Mouse (Mus musculus): ENCODE measurements around the gene Cyp11a1.

Cyp11a1 gene

DNA sequence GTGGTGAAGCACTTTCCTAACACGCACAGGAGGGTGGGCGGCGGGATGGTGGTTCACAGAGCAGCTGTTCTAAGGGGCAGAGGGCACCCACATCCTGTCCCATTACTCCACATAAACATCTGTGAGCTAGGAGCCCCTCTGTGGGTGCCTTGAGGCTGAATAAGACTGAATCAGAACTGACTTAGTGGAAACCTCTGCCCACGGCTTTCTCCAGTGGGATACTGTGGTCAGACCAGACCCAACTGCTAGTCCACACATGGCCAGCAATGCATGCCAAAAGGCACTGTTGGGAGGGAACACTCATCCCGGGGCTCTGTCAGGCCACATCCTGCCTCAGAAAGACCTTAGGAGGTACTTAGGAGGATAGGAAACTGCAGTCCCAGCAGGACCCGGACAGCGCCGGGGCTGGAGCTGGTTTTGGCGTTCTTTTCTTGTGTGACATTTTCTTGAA lies 34.0 kb upstream of the Cyp11a1 start:
- DNase-seq (ENCODE audit: low spot score in 2 of 2): no peak

DNA sequence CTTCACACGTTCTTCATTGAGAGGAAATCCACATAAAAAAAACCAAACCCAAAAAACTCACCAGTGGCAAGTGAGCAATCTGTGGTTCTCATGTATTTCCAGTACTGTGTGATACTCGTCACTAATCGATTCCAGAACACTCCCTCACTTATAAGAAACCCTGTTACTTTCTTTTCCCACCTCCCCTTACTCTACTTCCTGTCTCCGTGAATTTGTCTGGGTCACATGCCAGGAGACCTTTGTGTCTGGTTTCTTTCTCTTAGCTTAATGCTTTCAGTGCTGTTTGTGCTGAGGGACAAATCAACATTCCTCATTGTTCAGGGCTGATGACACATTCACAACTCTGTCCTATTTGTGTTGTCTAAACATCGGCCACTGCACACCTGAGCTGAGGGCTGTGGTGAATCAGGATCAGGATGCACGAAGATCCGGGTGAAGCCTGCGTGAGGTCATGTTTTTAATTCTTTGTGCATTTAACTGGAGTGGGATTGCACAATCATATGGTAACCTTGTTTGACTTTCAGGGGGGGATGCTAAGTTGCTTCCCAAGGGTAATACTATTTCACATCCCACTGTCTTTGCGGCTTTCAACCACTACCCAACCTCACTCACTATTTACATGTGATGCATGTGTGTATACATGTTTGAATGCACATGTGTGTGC lies 33.3 kb upstream of the Cyp11a1 start:
- no peak for DNase-seq (ENCODE audit: low spot score in 2 of 2)

DNA sequence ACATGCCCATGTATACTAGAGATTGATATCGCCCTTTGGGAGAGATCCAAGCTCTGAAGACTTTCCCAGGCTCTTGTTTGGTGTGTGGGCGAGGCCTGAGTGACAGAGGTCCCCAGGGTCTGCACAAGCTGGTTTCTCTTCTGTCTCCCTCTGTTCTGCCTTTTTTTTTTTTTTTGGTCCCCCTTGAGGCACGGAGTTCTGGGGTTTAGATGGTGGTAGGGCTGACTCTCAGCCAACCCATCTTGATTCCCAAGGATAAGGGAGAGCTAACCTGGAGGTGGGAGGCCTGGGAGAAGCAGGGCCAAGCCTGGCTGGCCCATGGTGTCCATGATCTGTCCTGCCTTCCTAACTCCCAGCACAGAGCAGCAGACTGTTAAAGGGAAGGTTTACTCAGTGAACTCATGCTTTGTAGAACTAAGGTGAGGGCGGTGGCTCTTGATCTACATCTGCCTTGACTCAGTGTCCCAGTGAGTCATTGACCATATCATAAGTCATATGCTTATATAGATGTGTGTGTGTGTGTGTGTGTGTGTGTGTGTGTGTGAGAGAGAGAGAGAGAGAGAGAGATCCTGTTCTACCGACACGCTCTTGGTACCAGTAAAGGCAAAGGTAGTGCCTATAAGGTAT lies 32.7 kb upstream of the Cyp11a1 start:
- no peak for DNase-seq (ENCODE audit: low spot score in 2 of 2)

DNA sequence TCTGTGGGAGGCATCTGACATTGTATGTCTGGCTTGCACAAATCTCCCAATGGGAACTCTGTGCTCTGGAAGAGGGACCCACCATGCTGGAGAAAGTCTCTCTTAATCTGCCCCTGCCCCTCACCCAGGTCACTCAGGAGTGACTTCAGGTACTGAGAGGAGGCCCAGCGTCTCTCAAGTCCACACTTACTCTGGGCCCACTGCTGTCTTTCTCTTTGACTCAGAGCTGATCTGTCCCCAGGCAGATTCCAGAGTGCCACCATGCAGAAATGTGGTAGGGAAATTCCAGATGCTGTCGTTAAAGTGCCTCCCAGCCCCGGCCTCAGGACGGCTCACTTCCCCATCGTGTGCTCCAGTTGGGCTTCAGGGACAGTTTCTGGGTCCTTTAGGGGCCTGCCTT lies 32.0 kb upstream of the Cyp11a1 start:
- no peak for DNase-seq (ENCODE audit: low spot score in 2 of 2)

DNA sequence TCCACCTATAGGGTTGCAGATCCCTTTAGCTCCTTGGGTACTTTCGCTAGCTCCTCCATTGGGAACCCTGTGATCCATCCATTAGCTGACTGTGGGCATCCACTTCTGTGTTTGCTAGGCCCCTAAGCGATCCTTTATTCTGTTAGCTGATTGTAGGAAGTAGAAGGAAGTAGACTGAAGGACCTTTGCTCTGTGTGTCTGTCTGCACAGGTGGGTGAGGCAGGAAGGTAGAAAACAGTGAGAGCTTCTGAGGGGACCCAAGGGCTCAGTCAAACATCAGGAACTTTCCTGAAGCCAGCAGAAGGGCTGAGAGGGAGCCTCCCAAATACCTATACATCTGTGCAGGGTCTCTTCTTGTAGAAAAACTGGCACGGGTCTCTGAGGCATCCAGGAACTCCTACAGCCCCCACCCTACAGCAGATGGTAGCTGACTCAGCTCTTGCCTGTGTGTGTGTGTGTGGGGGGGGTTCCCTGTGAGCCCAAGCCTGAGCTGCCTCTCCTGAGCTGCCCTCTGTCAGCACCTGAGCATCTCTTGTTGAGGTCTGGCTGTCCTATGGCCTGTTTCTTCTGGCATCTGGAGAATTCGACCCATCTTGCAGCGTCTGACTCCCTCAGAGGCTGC lies 30.9 kb upstream of the Cyp11a1 start:
- DNase-seq (ENCODE audit: low spot score in 2 of 2): no peak

DNA sequence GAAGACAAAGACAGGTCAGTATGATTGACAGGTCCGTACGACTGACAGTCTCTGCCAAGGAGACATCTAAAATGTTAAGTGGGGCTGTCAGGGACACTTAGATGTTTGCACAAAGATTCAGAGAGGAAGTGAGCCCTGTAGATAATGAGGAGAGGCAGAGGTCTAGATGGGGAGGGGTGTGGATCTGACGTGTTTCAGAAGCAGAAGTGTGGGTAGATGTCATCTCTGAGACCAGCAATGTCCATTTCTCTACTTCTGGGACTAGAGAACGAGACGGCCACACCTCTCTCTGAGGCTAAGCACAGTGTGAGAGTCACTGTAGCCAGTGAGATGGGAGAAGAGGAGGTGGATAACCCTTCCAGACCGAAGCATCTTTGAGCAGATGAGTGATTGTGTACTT lies 28.2 kb upstream of the Cyp11a1 start:
- DNase-seq (ENCODE audit: low spot score in 2 of 2): no peak

DNA sequence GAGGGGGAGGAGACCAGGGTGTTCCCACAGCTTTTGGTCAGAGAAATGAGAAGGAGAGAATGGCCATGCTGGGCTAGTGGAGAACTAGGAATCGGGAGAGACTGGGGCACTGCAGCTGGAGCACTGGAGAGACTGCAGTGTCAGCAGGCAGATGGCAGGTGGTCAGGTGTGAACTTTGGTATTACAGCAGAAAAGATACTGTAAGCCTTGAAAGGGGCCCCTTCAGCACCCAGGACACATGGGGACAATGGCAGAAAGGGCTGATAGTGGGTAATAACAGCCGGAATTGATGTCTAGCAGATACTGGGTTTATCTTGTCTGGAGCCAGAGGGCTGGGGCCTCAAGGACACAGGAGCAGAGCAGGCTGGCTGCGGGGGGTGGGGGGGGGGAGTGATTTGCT lies 27.4 kb upstream of the Cyp11a1 start:
- DNase-seq (ENCODE audit: low spot score in 2 of 2): no peak

DNA sequence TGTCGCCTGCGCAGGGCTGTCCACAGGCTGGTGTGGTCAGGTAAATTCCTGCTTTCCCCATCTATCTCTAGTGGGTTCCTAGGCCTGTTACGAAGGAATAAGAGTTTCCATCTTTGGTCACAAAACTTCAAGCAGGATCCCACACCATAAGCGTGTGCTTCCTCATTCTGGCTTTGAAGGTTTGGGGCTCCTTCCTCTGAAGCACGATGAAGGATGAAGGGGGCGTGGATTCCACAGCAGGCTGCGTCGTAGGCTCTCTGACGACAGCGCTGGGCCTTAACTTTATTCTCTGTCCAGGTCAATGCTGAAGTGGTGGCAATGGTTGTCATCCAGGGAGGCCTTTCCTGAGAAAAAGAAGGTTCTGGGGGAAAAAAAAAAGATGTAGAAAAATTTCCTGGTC lies 25.6 kb upstream of the Cyp11a1 start:
- no peak for DNase-seq (ENCODE audit: low spot score in 2 of 2)

DNA sequence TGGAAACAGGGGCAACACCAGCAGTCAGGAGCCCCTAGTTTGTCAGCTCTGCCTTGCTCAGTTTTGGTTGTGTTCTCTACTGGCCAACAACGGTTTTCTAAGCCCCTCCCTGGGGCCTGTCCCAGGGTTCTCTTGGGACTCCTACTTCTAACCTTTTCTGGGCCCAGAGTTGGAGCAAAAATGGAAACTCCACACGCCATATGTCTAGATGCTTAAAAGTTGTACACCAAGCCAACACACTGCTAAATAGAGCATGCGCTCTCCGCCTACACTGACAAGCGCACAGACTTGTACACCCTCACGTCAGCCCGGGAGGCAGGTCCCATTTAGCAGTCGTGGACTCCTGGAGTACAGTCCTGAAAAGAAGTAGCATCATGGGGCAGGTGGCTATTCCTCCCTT lies 20.9 kb upstream of the Cyp11a1 start:
- no peak for DNase-seq (ENCODE audit: low spot score in 2 of 2)

DNA sequence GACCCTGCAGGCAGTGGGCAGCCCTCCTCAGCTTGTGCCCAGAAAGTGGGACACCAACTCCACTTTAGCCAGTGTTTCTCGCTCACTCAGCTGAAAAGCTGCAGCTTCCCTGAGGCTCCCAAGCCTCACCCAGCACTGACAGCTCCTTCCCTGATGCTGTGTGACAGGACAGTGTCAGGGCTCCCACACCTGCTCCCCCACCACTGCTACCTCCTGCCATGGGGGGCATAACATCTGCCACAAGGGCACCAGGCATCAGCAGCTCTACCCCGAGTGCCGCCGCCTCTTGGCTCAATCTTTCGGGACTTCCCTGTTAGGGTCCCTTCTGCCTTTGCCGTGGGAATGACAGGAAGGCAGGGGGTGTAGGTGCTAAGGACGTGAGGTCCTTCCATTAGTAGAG lies 19.9 kb upstream of the Cyp11a1 start:
- no peak for DNase-seq (ENCODE audit: low spot score in 2 of 2)

DNA sequence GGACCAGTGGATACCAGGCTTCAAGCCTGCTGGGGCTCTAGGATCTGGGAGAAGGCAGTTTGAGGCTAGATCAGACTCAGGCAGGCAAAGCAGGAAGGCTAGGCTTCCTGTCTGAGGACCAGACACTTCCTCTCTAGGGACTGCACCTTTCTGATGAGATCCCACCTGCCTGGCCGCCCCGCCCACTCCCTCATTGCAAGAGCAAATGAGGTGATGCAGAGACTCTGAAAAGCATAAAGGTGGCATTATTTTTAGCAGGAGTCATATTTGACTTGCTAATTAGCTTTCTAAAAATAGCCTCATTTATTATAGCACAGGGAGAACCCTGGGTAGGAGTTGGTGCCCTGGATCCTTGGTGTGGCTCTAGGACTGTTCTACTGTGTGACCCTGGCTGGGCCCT lies 18.1 kb upstream of the Cyp11a1 start:
- DNase-seq (ENCODE audit: low spot score in 2 of 2): no peak

DNA sequence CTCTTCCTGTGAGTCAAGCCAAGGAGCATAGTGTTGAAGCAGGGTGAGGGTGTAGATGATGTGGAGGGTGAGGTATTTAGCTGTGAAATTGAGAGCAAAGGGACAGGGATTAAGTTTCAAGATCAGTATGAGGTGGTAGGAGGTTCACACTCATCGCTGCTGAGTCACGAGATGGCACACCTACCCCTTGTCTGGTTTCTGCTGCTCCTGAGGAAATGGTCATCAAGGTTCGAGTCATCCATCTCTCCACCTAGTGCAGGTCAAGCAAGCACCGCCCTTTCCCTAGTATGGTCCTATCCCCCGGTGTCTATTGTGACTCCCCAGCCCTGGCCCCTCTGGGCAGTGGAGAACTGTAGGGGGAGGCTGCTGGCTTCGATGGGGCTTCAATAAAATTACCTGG lies 16.9 kb upstream of the Cyp11a1 start:
- DNase-seq (ENCODE audit: low spot score in 2 of 2): no peak

DNA sequence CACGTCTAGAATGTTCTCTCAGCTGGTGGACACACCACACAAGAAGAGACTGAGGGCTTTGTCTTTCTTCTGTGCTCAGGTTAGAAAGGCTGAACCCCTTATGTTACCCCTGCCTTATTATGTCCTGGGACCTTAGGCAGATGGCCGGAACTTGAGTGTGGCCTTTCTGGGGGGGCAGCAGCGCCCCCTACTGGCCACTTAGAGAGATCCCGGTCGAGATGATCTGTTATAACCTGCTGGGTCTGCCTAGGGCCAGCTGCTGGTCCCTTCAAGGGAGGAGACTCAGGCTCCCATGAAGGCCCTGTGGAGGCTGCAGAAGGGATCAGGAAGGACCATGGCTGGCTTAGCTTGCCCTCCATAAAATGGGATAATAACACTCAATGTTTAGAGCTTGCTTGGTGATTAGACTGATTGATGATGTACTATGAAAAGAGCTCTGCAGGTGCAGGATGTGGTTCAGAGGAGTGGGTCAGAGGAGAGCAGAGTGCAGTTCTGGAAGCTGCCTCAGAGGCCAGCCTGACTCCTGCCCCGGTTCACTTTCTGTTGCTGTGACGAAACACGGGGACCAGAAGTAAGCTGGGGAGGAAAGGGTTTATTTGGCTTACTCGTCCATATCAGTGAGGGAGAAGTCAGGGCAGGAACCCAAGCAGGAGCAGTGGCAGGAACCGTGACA lies 15.6 kb upstream of the Cyp11a1 start:
- no peak for DNase-seq (ENCODE audit: low spot score in 2 of 2)

DNA sequence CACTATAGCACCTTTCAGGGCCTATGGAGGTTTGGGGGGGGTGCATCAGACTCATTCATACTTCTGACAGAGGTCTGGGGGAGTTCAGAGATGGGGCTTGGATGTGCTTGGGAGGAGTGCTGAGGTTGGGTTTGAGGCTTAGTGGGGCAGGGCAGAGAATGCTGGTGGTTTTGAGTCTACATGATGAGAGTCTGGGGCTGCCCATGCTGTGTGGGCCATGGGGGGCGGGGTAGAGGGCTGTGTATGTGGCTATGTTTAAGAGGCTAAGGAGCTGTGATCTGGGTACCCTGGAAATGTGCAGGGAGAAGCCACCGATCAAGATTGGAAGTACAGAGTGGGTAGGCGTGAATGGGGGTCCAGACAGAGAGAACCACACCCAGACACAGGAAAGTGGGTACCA lies 14.2 kb upstream of the Cyp11a1 start:
- DNase-seq (ENCODE audit: low spot score in 2 of 2): no peak

DNA sequence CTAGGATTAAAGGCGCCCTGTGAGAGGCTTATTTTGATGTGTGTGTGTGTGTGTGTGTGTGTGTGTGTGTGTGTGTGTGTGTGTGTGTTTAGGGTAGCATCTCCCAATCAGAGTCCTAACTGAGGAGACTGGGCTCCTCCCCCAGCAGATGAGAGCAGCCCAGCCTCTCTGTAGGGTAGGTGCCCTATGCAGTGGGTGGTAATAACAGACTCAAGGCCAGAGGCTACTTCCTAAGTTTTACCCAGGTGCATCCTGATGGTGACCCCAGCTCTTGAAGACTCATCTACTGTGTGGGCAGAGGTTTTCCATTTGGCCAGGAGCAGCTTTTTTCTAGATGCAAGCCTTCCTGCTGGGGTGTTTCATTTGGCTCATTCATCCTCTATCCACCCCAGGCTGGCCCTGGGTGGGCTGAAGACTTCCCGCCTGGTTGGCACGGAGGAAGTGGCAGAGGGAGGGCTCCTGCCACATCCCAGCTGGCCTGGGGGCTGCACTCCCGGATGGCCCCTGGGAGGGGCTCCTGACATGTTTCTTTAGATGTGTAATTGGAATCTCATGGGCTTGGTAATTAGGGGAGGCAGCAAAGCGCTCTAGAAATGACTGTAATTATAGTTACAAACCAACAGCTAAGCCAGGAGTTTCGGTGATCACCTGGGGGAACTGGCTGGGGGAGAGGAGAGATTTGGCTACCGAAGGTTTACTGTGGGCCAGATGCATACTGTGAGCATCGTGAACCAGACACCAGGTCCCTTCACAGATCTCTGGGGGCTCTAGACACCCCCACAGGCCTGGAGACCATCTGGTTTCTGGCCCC lies 13.2 kb upstream of the Cyp11a1 start:
- peak in 1 of 2 experiments; percentile 45 for DNase-seq (ENCODE audit: low spot score in 2 of 2)

DNA sequence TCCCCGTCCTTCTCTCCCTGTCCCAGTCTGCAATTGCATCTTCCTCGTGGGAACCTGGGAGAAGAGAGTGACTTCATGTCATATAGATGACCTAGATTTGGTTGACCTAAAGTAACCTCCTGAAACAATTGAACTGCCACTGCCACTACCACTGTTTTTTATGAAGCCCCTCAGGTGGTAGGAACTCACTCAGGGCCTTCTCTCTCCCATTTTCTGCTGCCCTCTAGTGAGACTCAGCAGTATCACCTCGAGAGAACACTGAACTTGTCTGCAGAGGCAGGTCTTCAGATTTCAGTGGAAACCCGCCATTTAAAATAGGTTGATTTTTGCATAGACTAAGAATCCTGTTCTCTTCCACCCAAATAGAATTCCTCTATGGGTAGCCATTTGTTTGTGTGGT lies 10.9 kb upstream of the Cyp11a1 start:
- DNase-seq (ENCODE audit: low spot score in 2 of 2): peak in 1 of 2 experiments; percentile 55

DNA sequence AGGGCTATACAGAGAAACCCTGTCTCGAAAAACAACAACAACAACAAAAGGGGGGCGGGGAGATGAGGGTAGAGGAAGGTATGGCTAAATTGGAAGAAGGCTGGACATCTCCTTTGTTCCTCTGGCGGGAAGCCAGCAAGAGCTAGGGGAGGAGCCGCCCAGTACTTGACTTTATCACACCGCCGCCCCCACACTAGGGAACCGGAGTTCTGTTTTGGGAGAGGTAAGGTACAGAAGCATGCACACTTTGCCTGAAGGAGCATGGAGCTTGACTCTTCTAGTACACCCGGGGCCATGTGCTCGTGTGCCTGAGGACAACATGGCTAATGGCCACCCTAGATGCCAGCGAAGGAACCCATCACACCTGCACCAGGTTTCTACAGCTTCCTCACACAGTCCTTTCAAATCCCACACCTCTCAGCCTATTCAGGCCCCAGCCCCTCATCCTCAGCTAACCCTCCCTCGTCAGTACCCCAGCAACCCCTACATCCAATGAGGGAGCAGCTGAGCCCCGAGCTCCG lies 8.6 kb upstream of the Cyp11a1 start:
- DNase-seq (ENCODE audit: low spot score in 2 of 2): no peak

DNA sequence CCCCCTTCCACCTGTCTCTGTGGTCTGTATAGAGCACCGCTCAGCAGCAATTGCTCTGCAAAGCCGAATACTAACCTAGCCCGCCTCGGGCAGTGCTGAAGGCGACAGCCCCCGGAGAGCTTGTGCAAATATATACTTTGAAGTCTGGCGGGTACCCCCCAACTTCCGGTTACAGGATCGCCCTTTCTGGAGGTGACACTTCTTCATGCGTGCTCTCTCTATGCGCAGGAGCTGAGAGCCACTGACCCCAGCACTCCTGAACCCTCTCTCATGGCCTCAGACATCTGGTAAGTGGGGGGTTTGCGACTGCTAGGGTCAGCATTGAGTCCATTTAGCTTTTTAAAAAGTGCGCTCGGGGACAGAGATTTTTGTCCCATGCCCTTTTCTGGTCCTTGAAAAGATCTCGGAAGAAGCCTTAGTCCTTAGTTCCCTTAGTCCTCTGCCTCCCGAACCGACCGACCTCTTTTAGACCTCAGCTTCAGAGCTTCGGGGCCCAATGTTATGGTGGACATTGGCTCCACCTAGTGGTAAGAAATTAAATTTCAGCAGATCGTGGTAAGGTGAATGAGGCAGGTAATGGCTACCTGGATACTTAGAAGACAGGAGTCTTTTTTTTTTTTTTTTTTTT lies 8.1 kb upstream of the Cyp11a1 start:
- DNase-seq (ENCODE audit: low spot score in 2 of 2): peak in 1 of 2 experiments; percentile 61

DNA sequence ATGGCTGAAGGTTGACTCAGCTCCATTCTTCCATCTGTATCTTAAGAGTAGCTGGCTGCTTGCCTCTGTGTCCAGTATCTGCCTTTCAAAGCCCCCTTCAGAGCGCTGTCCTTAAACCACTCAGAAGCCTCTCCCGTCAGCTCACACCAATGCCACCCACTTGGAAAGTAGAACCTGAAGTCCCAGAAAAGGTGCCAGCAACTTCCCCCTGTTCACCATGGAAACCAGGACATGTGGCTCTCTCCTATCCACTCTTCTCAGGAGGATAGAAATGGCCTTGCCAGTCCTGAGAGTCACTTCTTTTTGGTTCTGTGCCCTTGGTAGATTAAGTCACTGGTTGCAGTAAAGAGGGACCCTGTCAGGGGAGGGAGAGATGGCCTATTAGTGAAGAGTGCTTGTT lies 7.5 kb upstream of the Cyp11a1 start:
- DNase-seq (ENCODE audit: low spot score in 2 of 2): no peak

DNA sequence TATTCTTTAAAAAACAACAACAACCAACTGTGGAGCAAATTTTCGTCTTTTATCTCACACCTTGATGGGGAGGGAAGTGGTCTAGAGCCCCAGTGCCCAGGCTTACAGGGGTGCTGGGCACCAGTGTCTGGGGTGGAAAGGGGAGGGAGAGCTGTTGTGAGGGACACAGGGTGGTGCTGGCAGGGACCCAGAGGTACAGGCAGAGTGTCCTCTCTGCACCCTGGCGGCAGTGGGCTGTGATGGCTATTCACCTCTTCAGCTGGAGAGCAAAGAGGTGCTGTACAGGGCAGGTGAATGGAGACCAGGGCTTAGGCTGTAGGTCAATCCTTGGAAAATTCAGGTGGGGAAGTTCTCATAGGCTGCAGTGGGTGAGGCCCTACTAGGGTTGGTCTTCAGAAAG lies 6.5 kb upstream of the Cyp11a1 start:
- DNase-seq (ENCODE audit: low spot score in 2 of 2): no peak

DNA sequence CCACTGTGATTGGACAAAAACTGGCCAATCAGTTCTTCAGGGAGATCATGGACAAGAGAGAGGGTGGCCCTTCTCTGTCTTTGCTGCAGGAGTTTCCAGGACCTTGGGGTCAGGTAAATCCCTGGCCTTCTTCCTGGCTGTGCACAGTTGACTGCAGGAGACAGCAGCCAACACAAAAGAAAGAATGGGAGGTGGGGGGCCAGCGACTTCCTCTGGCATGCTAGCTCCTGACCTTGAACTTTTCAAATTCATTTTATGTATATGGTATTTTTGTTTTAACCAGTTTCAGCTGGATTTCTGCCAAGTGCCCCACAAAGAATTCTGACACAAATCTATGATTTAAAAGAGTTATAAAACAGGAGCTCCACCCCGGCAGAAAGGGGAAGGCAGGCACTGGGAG lies 2.9 kb upstream of the Cyp11a1 start:
- DNase-seq (ENCODE audit: low spot score in 2 of 2): no peak
